Mouse (Mus musculus): Measurements from ENCODE around the gene Rpl35. TPM values are rescaled to one million over a fixed set of nuclear protein-coding genes. Genes with fewer than 3 reads are reported as not detected.

Gene Rpl35
- polyA plus RNA-seq, 1 experiment from 2014 or later, result 1,048 TPM

- Histone ChIP-seq H3K9ac (no peak overlapping the region), H3K9me3 (no peaks in the 10 kb centered on the region), H3K27ac (no peak overlapping the region), H3K4me2 (peak overlapping the region; percentile 82), H3K4me3 (replicated peaks) (peak overlapping the region; percentile 74), H3K4me1 (peaks cover 48% of the 10 kb centered on the region), H3K27me3 (no peaks in the 10 kb centered on the region), H3K36me3 (replicated peaks) (peaks cover 27% of the 10 kb centered on the region)
- ATAC-seq (ENCODE audit: low FRiP score), result no peak
- 90% methylated on average over 14 of the region's 14 CpGs for WGBS
Measured at GRCm38 (mm10) chr2:39006149-39006730, 816 bp upstream of the Rpl35 start.

GRCm38 (mm10) chr2:39004880-39005435 lies 466 bp downstream of the Rpl35 start, which contains the start of gene Arpc5l:
Gene Arpc5l (plus strand): TSS chr2:39005348.
- ATAC-seq (ENCODE audit: low FRiP score), result peak; percentile 90
- peak within 1 kb of the TSS; percentile 82 for H3K4me2 ChIP-seq
- under 1% methylated on average over 58 of the region's 58 CpGs for WGBS
- peak within 1 kb of the TSS; percentile 89 for H3K9ac ChIP-seq
- H3K4me3 ChIP-seq (replicated peaks), result peak within 1 kb of the TSS; percentile 74
- H3K4me1 ChIP-seq, result peaks cover 48% of the 10 kb centered on the region
- no peaks in the 10 kb centered on the region for H3K9me3 ChIP-seq
- peak within 1 kb of the TSS; percentile 92 for H3K27ac ChIP-seq
- H3K36me3 ChIP-seq (replicated peaks), result peaks cover 40% of the 10 kb centered on the region
- H3K27me3 ChIP-seq, result no peaks in the 10 kb centered on the region

DNA sequence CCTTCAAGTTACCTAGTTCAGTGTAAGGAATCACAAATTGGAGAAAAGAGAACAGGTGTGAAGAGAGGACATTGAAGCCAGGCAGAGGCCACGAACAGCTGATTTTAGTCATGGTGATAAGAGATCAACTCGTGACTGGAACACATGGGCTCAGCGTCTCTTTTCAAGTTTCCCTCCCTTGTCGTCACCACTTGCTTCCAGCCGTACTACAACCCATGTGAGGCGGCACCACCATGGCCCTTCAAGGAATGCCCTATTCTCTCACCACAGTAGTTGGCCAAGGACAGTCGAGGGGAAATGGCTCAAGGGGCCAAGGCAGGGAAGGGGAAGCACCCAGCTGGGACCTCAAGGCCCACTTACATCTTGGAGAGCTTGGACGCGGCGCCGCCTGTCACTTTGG lies 1.1 kb downstream of the Rpl35 start:
- Histone ChIP-seq H3K4me3 (replicated peaks) (peak overlapping the region; percentile 74), H3K36me3 (replicated peaks) (peaks cover 45% of the 10 kb centered on the region), H3K9me3 (no peaks in the 10 kb centered on the region), H3K9ac (peak overlapping the region; percentile 89), H3K4me1 (peaks cover 44% of the 10 kb centered on the region), H3K27ac (peak overlapping the region; percentile 92; the same call in 1 of the 2 replicates), H3K4me2 (peak overlapping the region; percentile 82), H3K27me3 (no peaks in the 10 kb centered on the region)
- ATAC-seq (ENCODE audit: low FRiP score), result 0 out of 2 replicates have a peak, but pooled peaks have one; percentile 5
- WGBS, result 2% methylated on average over 11 of the region's 11 CpGs

- no peak overlapping the region for H3K27ac ChIP-seq
- H3K4me2 ChIP-seq, result peak overlapping the region; percentile 82
- no peaks in the 10 kb centered on the region for H3K9me3 ChIP-seq
- peak overlapping the region; percentile 89 for H3K9ac ChIP-seq
- no peak for ATAC-seq (ENCODE audit: low FRiP score)
- no peaks in the 10 kb centered on the region for H3K27me3 ChIP-seq
- 67% methylated on average over 5 of the region's 5 CpGs for WGBS
- peak overlapping the region; percentile 74 for H3K4me3 ChIP-seq (replicated peaks)
- H3K36me3 ChIP-seq (replicated peaks), result peaks cover 48% of the 10 kb centered on the region
- H3K4me1 ChIP-seq, result peaks cover 35% of the 10 kb centered on the region
Measured at GRCm38 (mm10) chr2:39003512-39003911, 1.9 kb downstream of the Rpl35 start.

DNA sequence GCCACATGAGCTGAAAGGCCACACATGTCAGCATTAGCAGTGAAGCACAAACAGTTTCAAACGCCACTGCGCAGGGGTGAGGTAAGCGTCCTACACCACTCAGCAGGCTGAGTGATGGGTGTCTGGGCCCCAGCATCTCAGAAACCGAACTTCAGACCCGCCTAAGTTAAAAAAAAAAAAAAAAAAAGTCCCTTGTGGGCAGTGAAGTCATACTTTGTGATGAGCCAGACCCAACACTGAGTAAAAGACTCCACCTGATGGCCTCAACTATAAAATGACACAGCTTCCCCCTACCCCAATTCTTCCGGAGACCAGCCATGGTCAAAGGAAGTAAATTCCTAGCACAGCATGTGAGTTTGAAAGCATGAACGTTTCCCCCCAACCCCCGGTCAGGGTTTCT lies 2.3 kb downstream of the Rpl35 start:
- H3K9me3 ChIP-seq, result no peaks in the 10 kb centered on the region
- peaks cover 48% of the 10 kb centered on the region for H3K36me3 ChIP-seq (replicated peaks)
- no peak overlapping the region for H3K27ac ChIP-seq
- WGBS, result 54% methylated on average over 8 of the region's 8 CpGs
- H3K4me3 ChIP-seq (replicated peaks), result peak overlapping the region; percentile 74
- no peak for ATAC-seq (ENCODE audit: low FRiP score)
- peaks cover 35% of the 10 kb centered on the region for H3K4me1 ChIP-seq
- peak overlapping the region; percentile 82 for H3K4me2 ChIP-seq
- H3K27me3 ChIP-seq, result no peaks in the 10 kb centered on the region
- H3K9ac ChIP-seq, result peak overlapping the region; percentile 89; the same call in 1 of the 2 replicates

GRCm38 (mm10) chr2:39001866-39002265 lies 3.6 kb downstream of the Rpl35 start:
- Histone ChIP-seq H3K4me1 (peaks cover 35% of the 10 kb centered on the region), H3K4me2 (no peak overlapping the region), H3K27ac (no peak overlapping the region), H3K27me3 (peaks cover 6% of the 10 kb centered on the region; the same call in 1 of the 2 replicates), H3K4me3 (replicated peaks) (no peak overlapping the region), H3K36me3 (replicated peaks) (peaks cover 48% of the 10 kb centered on the region), H3K9ac (no peak overlapping the region), H3K9me3 (no peaks in the 10 kb centered on the region)
- ATAC-seq (ENCODE audit: low FRiP score), result no peak
- WGBS, result 85% methylated on average over 3 of the region's 3 CpGs

GRCm38 (mm10) chr2:39000587-39000919 lies 4.9 kb downstream of the Rpl35 start:
- Histone ChIP-seq H3K27me3 (peaks cover 6% of the 10 kb centered on the region; the same call in 1 of the 2 replicates), H3K27ac (no peak overlapping the region), H3K9ac (no peak overlapping the region), H3K4me1 (peaks cover 26% of the 10 kb centered on the region), H3K9me3 (no peaks in the 10 kb centered on the region), H3K4me3 (replicated peaks) (no peak overlapping the region), H3K36me3 (replicated peaks) (peaks cover 48% of the 10 kb centered on the region), H3K4me2 (no peak overlapping the region)
- ATAC-seq (ENCODE audit: low FRiP score), result no peak
- 85% methylated on average over 4 of the region's 4 CpGs for WGBS

DNA sequence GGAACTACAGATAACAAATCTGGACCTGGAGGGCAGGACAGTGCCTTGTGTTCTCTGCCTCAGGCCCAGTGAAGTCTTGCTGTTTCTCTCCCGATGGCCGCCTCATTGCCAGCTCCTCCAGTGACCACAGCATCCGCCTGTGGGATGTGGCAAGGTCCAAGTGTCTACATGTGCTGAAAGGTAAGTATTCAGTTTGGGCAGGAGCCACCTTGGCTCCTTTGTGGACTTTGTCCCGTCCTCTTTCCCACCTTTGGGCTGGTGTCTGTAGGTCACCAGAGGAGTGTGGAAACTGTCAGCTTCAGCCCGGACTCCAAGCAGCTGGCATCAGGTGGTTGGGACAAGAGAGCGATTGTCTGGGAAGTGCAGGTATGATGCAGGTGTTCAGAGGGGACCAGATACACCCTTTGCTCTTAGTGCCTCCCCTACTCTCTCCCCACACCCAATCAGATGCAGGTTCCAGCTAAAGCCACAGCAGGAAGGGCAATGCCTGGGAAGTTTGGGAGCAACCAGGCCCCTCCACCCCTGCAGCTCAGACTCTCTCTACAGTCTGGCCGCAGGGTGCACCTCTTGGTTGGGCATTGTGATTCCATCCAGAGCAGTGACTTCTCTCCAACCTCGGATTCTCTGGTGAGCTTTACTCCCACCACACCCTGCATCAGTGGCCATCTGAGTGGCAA lies 5.4 kb downstream of the Rpl35 start:
- ATAC-seq (ENCODE audit: low FRiP score), result no peak
- Histone ChIP-seq H3K36me3 (replicated peaks) (peaks cover 48% of the 10 kb centered on the region), H3K9me3 (no peaks in the 10 kb centered on the region), H3K27me3 (peaks cover 6% of the 10 kb centered on the region; the same call in 1 of the 2 replicates), H3K27ac (no peak overlapping the region), H3K4me2 (no peak overlapping the region), H3K9ac (no peak overlapping the region), H3K4me1 (peaks cover 26% of the 10 kb centered on the region), H3K4me3 (replicated peaks) (no peak overlapping the region)
- 68% methylated on average over 8 of the region's 8 CpGs for WGBS

DNA sequence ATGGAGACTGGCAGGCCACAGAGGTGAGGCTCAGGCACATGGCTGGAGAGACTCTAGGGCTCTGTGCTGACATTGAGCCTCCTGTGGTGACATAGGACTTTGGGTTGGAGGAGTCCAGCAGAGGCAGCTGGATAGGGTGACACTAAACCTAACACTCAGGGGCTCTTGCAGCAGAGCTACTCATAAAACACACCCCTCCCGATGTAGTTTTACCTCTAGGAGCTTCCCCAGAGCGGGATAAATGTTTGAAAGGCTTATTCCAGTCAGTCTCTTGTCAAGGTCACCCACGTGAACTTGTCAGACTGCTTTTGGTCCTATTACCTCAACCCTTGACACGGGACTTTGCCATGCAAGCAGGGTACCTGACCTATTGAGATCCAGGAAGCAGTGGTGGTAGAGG lies 6.0 kb downstream of the Rpl35 start:
- 72% methylated on average over 4 of the region's 4 CpGs for WGBS
- no peak overlapping the region for H3K4me3 ChIP-seq (replicated peaks)
- H3K4me2 ChIP-seq, result no peak overlapping the region
- peaks cover 48% of the 10 kb centered on the region for H3K36me3 ChIP-seq (replicated peaks)
- peaks cover 26% of the 10 kb centered on the region for H3K4me1 ChIP-seq
- H3K9ac ChIP-seq, result no peak overlapping the region
- H3K9me3 ChIP-seq, result no peaks in the 10 kb centered on the region
- H3K27me3 ChIP-seq, result peaks cover 6% of the 10 kb centered on the region; the same call in 1 of the 2 replicates
- ATAC-seq (ENCODE audit: low FRiP score), result no peak
- H3K27ac ChIP-seq, result no peak overlapping the region

- 16% methylated on average over 33 of the region's 33 CpGs for WGBS
- peaks cover 6% of the 10 kb centered on the region; the same call in 1 of the 2 replicates for H3K27me3 ChIP-seq
- peaks cover 10% of the 10 kb centered on the region for H3K4me1 ChIP-seq
- peak within 1 kb of the TSS; percentile 33; the same call in 1 of the 2 replicates for H3K9ac ChIP-seq
- peak; percentile 88 for ATAC-seq (ENCODE audit: low FRiP score)
- no peaks in the 10 kb centered on the region for H3K9me3 ChIP-seq
- H3K36me3 ChIP-seq (replicated peaks), result peaks cover 35% of the 10 kb centered on the region
- peak within 1 kb of the TSS; percentile 51 for H3K4me2 ChIP-seq
- H3K4me3 ChIP-seq (replicated peaks), result peak within 1 kb of the TSS; percentile 33
- no peak within 1 kb of the TSS for H3K27ac ChIP-seq
Measured at GRCm38 (mm10) chr2:38997386-38998374, 7.7 kb downstream of the Rpl35 start, which contains the start of gene Wdr38. Gene Wdr38 (plus strand): TSS chr2:38997476.

GRCm38 (mm10) chr2:38992452-38992851 lies 13.0 kb downstream of the Rpl35 start:
- H3K27ac ChIP-seq, result no peak overlapping the region
- no peak overlapping the region for H3K9ac ChIP-seq
- peaks cover 5% of the 10 kb centered on the region; the same call in 1 of the 2 replicates for H3K27me3 ChIP-seq
- ATAC-seq (ENCODE audit: low FRiP score), result no peak
- no peak overlapping the region for H3K4me2 ChIP-seq
- H3K36me3 ChIP-seq (replicated peaks), result no peaks in the 10 kb centered on the region
- H3K4me1 ChIP-seq, result no peaks in the 10 kb centered on the region
- no peak overlapping the region for H3K4me3 ChIP-seq (replicated peaks)
- WGBS, result 58% methylated on average over 4 of the region's 4 CpGs
- H3K9me3 ChIP-seq, result no peaks in the 10 kb centered on the region
